Mouse (Mus musculus): ENCODE measurements around the gene Slc25a4.

The Slc25a4 gene

GRCm38 (mm10) chr8:46204974-46205640 lies 6.0 kb downstream of the Slc25a4 start:
- in situ Hi-C loops (cut with MboI): no loop called here

- in situ Hi-C loops (cut with MboI): no loop called here
These were observed 6.8 kb downstream of the Slc25a4 start for GRCm38 (mm10) chr8:46204301-46204700.

GRCm38 (mm10) chr8:46202350-46202749 lies 8.7 kb downstream of the Slc25a4 start:
- in situ Hi-C loops (cut with MboI): no loop called here

GRCm38 (mm10) chr8:46197673-46198072 lies 13.4 kb downstream of the Slc25a4 start:
- in situ Hi-C loops (cut with MboI): no loop called here

GRCm38 (mm10) chr8:46196877-46197276 lies 14.2 kb downstream of the Slc25a4 start:
- in situ Hi-C loops (cut with MboI): no loop called here

- in situ Hi-C loops (cut with MboI): no loop called here
These were observed 18.0 kb downstream of the Slc25a4 start for GRCm38 (mm10) chr8:46193100-46193499.

- in situ Hi-C loops (cut with MboI): no loop called here
These were observed 25.7 kb downstream of the Slc25a4 start for GRCm38 (mm10) chr8:46185361-46185760.

GRCm38 (mm10) chr8:46180136-46180535 lies 30.9 kb downstream of the Slc25a4 start:
- in situ Hi-C loops (cut with MboI): no loop called here

- in situ Hi-C loops (cut with MboI): loop anchor here (25.0 kb wide), 2 partner anchors 186 to 1514 kb away; partner anchors contain the start of genes 1700029J07Rik, Ing2, Lrp2bp and Ufsp2
These were observed 37.4 kb downstream of the Slc25a4 start for GRCm38 (mm10) chr8:46173651-46174050.

- in situ Hi-C loops (cut with MboI): loop anchor here (25.0 kb wide), 2 partner anchors 177 to 1523 kb away; partner anchors contain the start of genes 1700029J07Rik, Ing2, Lrp2bp and Ufsp2
These were observed 47.3 kb downstream of the Slc25a4 start for GRCm38 (mm10) chr8:46163870-46164190.

DNA sequence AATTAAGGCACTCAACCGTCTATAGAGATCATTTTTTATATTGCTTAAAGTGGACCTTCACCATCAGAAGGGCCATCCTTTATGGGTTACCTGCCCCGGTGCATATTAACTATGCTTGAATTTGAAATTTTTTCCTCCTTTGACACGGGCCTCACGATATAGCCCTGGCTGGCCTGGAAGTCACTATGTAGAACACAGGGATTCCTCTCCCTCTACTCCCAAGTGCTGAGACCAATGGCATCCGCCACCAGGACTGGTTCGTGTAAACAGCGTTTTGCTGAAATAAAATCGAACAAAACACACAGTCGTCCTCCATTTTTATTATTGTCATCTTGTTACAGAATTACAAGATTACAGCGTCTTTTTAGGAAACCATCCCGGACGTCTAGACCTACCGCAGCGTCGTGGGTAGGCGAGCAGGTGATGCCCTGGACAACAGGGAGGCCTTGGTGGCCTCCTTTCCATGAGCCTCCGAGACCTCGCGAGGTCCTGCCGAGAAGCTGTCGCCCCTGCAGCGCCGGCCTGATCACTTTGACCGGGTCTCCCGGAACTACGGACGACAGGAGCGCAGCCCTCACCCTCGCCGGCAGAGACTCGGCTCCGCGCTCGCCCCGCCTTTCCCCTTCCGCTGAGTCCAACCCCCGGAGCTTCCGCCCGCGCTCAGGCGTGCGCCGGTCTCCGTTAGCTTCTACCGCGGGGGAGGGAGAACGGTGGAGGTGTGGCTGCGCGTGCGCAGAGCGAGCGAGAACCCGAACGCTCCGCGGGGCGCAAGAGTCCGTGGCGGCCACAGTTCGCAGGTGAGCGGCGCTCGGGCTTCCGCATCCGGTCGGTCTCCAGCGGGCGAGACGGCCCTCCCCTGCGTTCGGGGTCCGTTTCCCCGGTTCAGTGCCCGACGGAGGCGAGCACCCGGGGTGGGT lies 47.9 kb downstream of the Slc25a4 start:
- in situ Hi-C loops (cut with MboI): loop anchor here (25.0 kb wide), 2 partner anchors 176 to 1524 kb away; partner anchors contain the start of genes 1700029J07Rik, Ing2, Lrp2bp and Ufsp2
